Mouse (Mus musculus): ENCODE data around the gene Pgrmc1. TPM values are rescaled to one million over a fixed set of nuclear protein-coding genes. Genes with fewer than 3 reads are reported as not detected.
"Not testable (repeated sequence)": the region's sequence is repeated elsewhere in the genome, so short reads cannot be mapped to it uniquely, and the experiment has no call there.

Gene Pgrmc1
- 482 and 511 TPM in 2 replicates for polyA plus RNA-seq (2016; fragmentation: Nextera tagmentation; extraction: Ambion mirVana)

DNA sequence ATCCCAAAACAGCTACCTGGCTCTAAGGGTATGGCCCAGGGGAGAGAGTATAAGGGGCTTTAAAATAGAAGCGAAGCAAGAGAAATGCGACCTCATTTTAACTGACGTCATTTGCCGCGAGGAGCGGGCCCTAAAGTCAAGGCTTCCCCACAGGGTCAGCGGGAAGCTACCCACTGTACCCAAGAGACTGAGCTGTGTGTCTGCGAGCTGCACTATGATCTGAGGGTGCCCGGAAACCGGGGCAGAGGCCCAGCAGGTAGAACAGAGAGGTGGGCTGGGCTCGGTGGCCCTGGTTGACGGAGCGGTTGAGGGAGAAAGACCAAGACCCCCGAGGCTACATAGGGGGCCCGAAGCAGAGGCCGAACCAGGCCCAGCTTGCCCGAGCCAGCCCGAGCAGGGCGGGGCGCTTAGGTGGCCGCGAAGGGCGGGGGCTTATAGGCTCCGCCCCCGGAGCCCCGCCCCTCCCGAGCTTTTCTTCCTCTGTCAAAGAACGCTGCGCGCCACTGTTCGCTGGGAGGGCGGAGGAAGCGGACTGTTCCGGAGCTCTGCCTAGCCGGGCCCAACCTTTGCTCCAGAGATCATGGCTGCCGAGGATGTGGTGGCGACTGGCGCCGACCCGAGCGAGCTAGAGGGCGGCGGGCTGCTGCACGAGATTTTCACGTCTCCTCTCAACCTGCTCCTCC lies at the start of gene Pgrmc1:
Gene Pgrmc1, plus strand, starts transcription at position 500 of the 683 bp plus-strand sequence.
- Histone ChIP-seq H3K4me1 (peaks cover 9% of the 10 kb centered on the region; the same call in 1 of the 2 replicates), H3K4me2 (replicated peaks) (peak within 1 kb of the TSS; percentile 60), H3K4me3 (peak within 1 kb of the TSS; percentile 63), H3K36me3 (no peaks in the 10 kb centered on the region), H3K27me3 (no peaks in the 10 kb centered on the region), H3K27ac (peak within 1 kb of the TSS; percentile 86), H3K9ac (peak within 1 kb of the TSS; percentile 85), H3K9me3 (replicated peaks) (no peaks in the 10 kb centered on the region)
- 24% methylated on average over 37 of the region's 45 CpGs for WGBS
- peak; percentile 93 for ATAC-seq (ENCODE audit: low FRiP score)

DNA sequence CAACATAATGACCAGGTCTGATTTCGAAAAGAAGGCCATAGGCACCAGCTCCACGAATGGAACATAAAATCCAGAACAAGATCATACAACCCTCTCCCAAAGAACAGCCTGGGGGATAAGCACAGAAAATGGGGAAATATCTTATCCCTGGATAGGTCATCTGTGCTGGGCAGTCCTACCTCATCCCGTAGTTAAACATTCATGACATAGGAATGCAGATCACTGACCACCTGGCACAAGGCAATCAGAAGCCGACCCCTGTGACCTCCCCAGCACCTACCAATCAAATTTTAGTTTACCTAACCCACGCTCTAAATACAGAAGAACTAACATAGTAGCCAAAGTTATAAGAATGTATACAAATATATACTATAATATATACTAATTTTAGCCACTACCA lies 49.2 kb upstream of the Pgrmc1 start:
- Histone ChIP-seq H3K27me3 (no peaks in the 10 kb centered on the region), H3K27ac (no peak overlapping the region), H3K4me3 (no peak overlapping the region), H3K9ac (no peak overlapping the region), H3K36me3 (no peaks in the 10 kb centered on the region), H3K4me1 (0 out of 2 replicates have a peak, but pooled peaks cover 2% of the 10 kb centered on the region), H3K9me3 (replicated peaks) (no peaks in the 10 kb centered on the region), H3K4me2 (replicated peaks) (no peak overlapping the region)
- 68% methylated on average over 5 of the region's 5 CpGs for WGBS
- ATAC-seq (ENCODE audit: low FRiP score): no peak

DNA sequence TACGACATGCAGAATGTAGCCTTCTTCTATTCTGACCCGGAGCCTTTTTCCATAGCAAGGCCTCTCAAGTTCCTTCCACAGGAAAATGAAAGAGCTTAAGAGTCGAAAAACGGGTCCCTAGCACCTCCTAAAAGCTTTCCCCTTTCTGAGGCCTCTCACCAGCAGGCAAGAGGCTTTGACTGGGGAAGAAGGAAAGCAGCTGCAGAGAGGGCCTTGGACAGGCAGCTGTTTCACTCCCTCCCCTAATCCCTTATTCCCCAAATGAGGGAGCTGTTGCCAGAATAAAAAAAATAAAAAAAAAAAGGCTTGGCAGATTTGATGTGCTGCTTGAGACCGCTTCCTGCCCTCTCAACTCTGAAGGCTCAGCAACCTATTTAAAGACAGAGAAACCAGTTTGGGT lies 47.1 kb upstream of the Pgrmc1 start:
- WGBS: 41% methylated on average over 5 of the region's 5 CpGs
- Histone ChIP-seq H3K4me2 (replicated peaks) (no peak overlapping the region), H3K9me3 (replicated peaks) (no peaks in the 10 kb centered on the region), H3K4me1 (0 out of 2 replicates have a peak, but pooled peaks cover 2% of the 10 kb centered on the region), H3K27me3 (no peaks in the 10 kb centered on the region), H3K27ac (0 out of 2 replicates have a peak overlapping the region, but pooled peaks have one; percentile 7), H3K4me3 (no peak overlapping the region), H3K36me3 (no peaks in the 10 kb centered on the region), H3K9ac (no peak overlapping the region)
- ATAC-seq (ENCODE audit: low FRiP score): no peak

DNA sequence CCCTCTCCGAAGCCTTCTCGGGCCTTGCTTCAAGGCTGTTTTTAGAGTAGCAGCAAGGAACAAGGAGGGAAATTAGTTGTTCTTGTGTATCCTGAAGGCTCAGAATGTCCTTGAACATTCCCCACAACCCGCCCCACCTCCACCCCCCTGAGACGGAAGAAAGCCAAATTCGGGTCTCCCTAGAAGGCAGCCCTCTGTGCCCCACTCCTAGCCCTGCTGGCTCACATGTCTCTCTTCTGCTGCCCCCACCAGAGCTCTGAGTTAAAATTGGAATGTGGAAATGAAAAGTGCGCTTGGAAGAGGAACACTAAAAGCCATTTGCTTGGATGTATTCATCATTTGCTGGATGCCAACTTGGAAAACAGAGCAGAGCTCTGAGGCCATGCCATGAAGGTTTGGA lies 46.7 kb upstream of the Pgrmc1 start:
- Histone ChIP-seq H3K9me3 (replicated peaks) (no peaks in the 10 kb centered on the region), H3K27ac (no peak overlapping the region), H3K27me3 (no peaks in the 10 kb centered on the region), H3K4me1 (0 out of 2 replicates have a peak, but pooled peaks cover 2% of the 10 kb centered on the region), H3K4me3 (no peak overlapping the region), H3K4me2 (replicated peaks) (no peak overlapping the region), H3K9ac (no peak overlapping the region), H3K36me3 (no peaks in the 10 kb centered on the region)
- 39% methylated on average over 6 of the region's 6 CpGs for WGBS
- ATAC-seq (ENCODE audit: low FRiP score): no peak

DNA sequence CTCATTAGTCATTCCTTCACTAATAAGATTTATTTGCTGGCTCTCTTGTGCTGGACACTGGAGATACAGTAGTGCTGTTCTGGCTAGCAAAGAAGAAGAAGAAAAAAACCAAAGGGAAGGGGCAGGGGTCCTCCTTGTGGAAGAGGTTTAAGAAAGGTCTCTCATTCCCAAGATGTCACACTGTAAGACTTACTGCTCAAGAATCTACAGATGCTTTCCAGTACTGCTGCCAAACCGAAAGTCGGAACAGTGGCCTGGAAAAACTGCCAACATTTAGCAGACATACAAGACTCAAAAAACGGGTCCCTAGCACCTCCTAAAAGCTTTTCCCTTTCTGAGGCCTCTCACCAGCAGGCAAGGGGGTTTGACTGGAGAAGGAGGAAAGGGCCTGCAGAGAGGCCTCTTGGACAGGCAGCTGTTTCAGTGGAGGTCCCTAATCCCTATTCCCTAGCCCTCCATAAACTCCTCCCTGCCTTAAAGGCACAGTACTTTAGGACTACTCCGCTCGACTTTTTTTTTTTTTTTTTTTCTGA lies 45.9 kb upstream of the Pgrmc1 start:
- ATAC-seq (ENCODE audit: low FRiP score): no peak
- WGBS: 24% methylated on average over 5 of the region's 5 CpGs

DNA sequence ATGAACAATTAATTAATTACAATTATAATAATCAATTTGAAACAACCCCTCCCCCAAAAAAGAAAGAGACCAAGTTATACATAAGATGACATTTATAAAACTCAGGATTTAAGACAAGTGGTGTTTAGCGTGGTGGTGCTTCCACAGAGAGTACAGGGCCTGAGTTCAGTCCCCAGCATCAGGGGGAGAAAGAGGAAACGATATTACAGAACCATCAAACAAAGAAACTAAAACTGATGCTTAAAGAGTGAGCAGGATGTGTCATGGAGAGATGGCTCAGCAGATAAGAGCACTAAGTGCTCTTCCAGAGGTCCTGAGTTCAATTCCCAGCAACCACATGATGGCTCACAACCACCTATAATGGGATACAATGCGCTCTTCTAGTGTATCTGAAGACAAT lies 45.3 kb upstream of the Pgrmc1 start:
- 80% methylated on average over 3 of the region's 3 CpGs for WGBS
- no peak overlapping the region for H3K4me2 ChIP-seq (replicated peaks)

More for the DNA sequence above, 45.9 kb upstream of the Pgrmc1 start:
- Histone ChIP-seq H3K4me3 (no peak overlapping the region), H3K27ac (no peak overlapping the region), H3K9me3 (replicated peaks) (no peaks in the 10 kb centered on the region), H3K36me3 (no peaks in the 10 kb centered on the region), H3K9ac (no peak overlapping the region), H3K4me1 (0 out of 2 replicates have a peak, but pooled peaks cover 2% of the 10 kb centered on the region), H3K4me2 (replicated peaks) (no peak overlapping the region), H3K27me3 (no peaks in the 10 kb centered on the region)

DNA sequence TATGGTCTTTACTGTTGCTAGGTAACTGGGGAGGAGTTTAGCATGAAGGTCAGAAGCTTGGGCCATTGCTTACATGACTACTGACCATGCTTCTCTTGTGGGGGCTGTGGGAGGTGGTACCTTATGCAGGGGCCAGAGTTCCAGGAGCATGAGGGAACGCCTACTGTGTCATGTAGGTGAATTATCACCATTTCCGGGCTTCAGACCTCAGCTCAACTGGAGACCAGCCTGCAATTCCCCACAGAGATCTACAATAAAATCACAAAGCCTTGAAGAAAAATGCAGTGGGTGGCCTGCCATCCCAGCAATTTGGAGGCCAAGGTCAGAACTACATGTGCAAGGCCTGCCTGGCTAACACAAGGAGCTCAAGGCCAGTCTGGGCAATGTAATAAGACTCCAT lies 42.8 kb upstream of the Pgrmc1 start:
- H3K36me3 ChIP-seq; H3K4me3 ChIP-seq; H3K9me3 ChIP-seq (replicated peaks); H3K27ac ChIP-seq; ATAC-seq (ENCODE audit: low FRiP score); H3K4me1 ChIP-seq; H3K9ac ChIP-seq; H3K4me2 ChIP-seq (replicated peaks); H3K27me3 ChIP-seq: not testable (repeated sequence)
- 46% methylated on average over 2 of the region's 2 CpGs for WGBS

More for the DNA sequence above, 45.3 kb upstream of the Pgrmc1 start:
- ATAC-seq (ENCODE audit: low FRiP score): no peak
- no peak overlapping the region for H3K4me3 ChIP-seq
- H3K4me1 ChIP-seq: 0 out of 2 replicates have a peak, but pooled peaks cover 2% of the 10 kb centered on the region
- no peaks in the 10 kb centered on the region for H3K36me3 ChIP-seq
- H3K9me3 ChIP-seq (replicated peaks): no peaks in the 10 kb centered on the region
- no peak overlapping the region for H3K9ac ChIP-seq
- H3K27ac ChIP-seq: no peak overlapping the region
- H3K27me3 ChIP-seq: no peaks in the 10 kb centered on the region

DNA sequence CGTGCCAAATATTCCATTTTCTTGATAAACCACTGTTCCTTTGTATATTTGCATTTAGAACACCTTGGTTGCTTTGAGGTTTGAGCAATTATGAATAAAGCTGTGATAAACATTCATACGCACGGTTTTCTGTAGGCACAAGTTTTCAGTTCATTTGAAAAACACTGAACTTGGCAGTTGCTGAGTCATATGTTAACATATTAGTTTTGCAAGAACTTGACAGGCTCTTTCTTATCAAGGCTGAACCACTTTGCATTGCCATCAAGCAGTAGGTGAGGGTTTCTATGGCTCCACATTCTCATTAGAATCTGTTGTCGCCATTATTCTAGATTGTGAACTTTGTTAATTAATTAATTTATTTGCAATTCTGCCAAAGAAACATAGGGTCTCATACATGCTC lies 37.8 kb upstream of the Pgrmc1 start:
- no peak overlapping the region for H3K9ac ChIP-seq
- WGBS: 88% methylated on average over 4 of the region's 4 CpGs

DNA sequence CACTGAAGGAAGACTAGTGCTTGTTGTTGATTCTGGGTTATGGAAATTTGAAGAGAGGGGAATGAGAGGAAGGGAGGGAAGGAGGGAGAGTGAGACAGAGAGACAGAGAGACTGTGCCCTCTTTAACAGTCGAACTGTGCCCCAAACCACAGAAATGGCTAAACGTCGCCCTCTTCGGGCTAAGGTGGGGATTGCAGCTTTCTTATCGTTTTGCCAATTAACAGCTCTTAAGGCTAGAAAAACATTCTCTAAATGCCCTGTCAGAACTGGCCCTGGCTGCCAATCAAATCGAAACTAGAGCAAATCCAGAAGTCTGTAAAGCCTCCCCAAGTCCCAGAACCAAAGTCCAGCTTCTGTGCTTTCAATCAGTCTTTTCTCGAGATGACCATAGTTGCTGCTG lies 36.4 kb upstream of the Pgrmc1 start:
- H3K4me1 ChIP-seq: no peaks in the 10 kb centered on the region
- no peak overlapping the region for H3K9ac ChIP-seq
- WGBS: 21% methylated on average over 7 of the region's 7 CpGs
- H3K36me3 ChIP-seq: no peaks in the 10 kb centered on the region
- no peaks in the 10 kb centered on the region for H3K27me3 ChIP-seq
- no peak for ATAC-seq (ENCODE audit: low FRiP score)
- H3K4me2 ChIP-seq (replicated peaks): no peak overlapping the region; the same call in 1 of the 2 replicates
- no peak overlapping the region for H3K27ac ChIP-seq
- H3K9me3 ChIP-seq (replicated peaks): no peaks in the 10 kb centered on the region
- no peak overlapping the region for H3K4me3 ChIP-seq

More for the DNA sequence above, 37.8 kb upstream of the Pgrmc1 start:
- Histone ChIP-seq H3K27me3 (no peaks in the 10 kb centered on the region), H3K36me3 (no peaks in the 10 kb centered on the region), H3K9me3 (replicated peaks) (no peaks in the 10 kb centered on the region), H3K27ac (no peak overlapping the region), H3K4me3 (no peak overlapping the region), H3K4me2 (replicated peaks) (no peak overlapping the region), H3K4me1 (no peaks in the 10 kb centered on the region)
- ATAC-seq (ENCODE audit: low FRiP score): no peak

DNA sequence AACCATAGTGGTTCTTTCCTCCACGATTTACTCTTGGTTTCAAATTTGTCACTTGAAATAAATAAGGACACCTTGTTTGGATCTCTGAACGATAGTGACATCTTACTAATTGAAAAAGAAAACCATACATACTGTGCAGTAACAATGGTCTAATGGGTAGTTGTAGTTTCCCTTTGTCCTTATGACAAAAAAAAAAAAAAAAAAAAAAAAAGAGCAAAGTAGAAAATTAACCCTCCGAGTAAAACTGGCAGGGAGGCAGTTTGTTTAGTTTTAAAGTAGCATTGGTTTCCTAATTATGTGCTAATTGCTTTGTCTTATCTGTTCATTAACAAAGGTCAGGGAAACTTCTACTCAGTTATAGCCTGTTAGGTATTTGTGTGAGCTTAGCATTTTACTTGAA lies 35.9 kb upstream of the Pgrmc1 start:
- H3K36me3 ChIP-seq: no peaks in the 10 kb centered on the region
- H3K4me1 ChIP-seq: no peaks in the 10 kb centered on the region
- no peak overlapping the region for H3K9ac ChIP-seq
- 46% methylated on average over 3 of the region's 3 CpGs for WGBS
- no peak for ATAC-seq (ENCODE audit: low FRiP score)
- no peaks in the 10 kb centered on the region for H3K9me3 ChIP-seq (replicated peaks)
- H3K4me2 ChIP-seq (replicated peaks): no peak overlapping the region
- H3K27me3 ChIP-seq: no peaks in the 10 kb centered on the region
- no peak overlapping the region for H3K4me3 ChIP-seq
- no peak overlapping the region for H3K27ac ChIP-seq

DNA sequence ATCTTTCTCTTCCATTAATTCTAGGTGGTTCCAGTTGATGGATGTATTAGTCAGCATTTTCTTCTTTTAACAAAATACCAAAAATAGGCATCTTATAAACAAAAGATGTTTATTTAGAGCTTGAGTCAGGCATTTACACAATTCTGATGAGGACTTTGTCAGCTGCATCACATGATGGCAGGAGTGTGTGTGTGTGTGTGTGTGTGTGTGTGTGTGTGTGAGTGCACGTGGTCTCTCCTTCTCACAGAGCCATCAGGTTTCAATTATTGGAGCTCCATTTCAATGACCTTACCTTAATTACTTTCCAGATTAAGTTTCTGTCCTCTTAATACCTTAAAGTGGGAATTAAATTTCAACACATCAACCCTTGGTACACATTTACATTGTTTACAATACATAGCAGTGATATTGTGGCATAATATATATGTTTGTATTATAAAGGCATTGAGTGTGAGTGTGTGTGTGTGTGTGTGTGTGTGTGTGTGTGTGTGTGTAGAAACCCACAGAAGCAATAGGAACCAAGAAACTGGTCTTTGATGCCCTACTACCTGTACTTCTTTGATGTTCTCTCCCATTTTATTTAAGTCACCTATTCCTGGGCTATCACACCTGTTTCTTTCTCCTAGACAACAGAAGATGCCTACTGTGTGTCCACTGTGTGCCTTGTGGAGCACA lies 11.2 kb upstream of the Pgrmc1 start:
- H3K4me1 ChIP-seq: no peaks in the 10 kb centered on the region
- peak overlapping the region; percentile 76 for H3K27ac ChIP-seq
- ATAC-seq (ENCODE audit: low FRiP score): peak; percentile 26; the same call in 1 of the 2 replicates
- H3K9me3 ChIP-seq (replicated peaks): no peaks in the 10 kb centered on the region
- H3K4me2 ChIP-seq (replicated peaks): no peak overlapping the region
- 43% methylated on average over 1 of the region's 1 CpGs for WGBS
- no peak overlapping the region for H3K4me3 ChIP-seq
- H3K36me3 ChIP-seq: no peaks in the 10 kb centered on the region
- no peaks in the 10 kb centered on the region for H3K27me3 ChIP-seq
- no peak overlapping the region for H3K9ac ChIP-seq

DNA sequence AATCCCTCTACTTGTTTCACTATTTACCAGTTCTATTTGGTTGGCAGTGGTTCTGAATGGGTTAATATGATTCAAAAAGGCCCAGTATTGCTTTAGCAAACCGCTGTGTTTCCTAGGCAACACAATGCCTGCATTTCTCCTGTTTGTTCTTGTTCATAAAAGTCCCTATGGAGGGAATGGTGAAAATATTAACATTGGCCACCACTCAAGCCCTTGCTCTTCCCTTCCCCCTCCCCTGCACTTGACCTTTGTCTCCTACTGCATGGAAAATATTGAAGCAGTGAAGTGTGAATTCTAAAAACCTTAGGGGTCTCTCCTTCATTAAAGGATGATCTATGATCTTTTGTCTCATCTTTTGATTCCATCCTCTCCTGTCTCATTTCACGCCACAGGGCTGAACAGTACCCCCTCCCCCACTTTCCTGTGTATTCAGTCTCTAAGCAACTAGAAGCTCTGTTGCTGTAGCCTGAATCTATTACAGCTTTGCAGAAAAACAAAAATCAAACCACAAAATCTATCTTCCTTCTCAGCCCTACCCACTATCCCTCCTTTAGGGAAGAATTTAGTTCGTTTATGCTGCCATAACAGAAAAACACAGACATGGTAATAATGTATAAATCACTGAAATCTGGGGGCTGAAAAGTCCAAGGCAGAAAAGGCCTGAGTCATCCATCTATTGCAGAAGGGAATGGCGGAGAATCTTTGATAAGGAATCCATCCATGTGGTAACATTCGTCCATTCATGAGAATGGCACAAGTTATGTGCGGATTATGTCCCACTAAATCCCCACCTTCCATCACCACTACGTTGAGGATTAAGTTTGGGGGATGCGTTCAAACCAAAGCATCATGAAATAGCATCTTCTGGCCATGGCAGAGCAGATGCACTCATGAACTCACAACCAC lies 10.4 kb upstream of the Pgrmc1 start:
- Histone ChIP-seq H3K27ac (peak overlapping the region; percentile 76), H3K9ac (no peak overlapping the region), H3K27me3 (no peaks in the 10 kb centered on the region), H3K4me1 (no peaks in the 10 kb centered on the region), H3K4me3 (no peak overlapping the region), H3K4me2 (replicated peaks) (no peak overlapping the region), H3K36me3 (no peaks in the 10 kb centered on the region), H3K9me3 (replicated peaks) (no peaks in the 10 kb centered on the region)
- 68% methylated on average over 8 of the region's 8 CpGs for WGBS
- peak; percentile 92 for ATAC-seq (ENCODE audit: low FRiP score)

All from hindbrain, embryonic 12.5 days (tissue).